Mouse (Mus musculus): ENCODE measurements around the gene Cab39.

GRCm38 (mm10) chr1:85791476-85791875 is 1.8 kb upstream of the Cab39 start:
- TF ChIP-seq CTCF (IDR thresholded peaks at IDR 0.05; ENCODE audit: low read depth), result no peak
- TF ChIP-seq EP300 (IDR thresholded peaks at IDR 0.05; ENCODE audit: low read depth), result no peak

Data from liver, embryonic 14.5 days (tissue).